Mouse (Mus musculus): Measurements from ENCODE around the gene Nck2. TPM values are rescaled to one million over a fixed set of nuclear protein-coding genes. Genes with fewer than 3 reads are reported as not detected.

Nck2 gene
- 10 to 100 TPM; 15.8 to 16.3 TPM for total RNA-seq (2023)

DNA sequence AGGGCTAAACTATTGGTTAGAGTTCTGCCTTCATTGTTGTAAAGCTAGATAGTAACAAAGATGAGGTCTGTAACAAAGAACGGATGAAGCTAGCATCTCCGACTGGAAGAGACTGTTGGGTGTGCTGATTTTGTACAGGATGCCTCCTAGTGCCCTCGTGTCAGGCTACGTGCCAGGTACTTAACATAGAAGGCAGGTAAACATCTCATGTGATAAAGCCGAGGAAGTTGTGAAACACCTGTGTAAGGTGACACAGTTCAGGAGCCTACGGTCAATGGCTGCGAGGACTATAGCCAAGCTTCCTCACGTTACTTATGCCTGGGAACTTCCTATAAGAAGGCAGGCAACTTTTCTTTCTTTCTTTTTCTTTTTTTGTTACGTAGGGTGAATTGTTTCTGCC lies at the start of gene Nck2:
Gene Nck2, plus strand, starts transcription at position 49 of the 400 bp plus-strand sequence.

Other genes starting within 250 kb of the Nck2 start
- under 1 TPM; 0.46 to 0.47 TPM for gene Fhl2, start 247.6 kb upstream of the Nck2 start, total RNA-seq (2023)